16 mouse cellular contexts compared by ENCODE assay signal in the genomic region with DNA sequence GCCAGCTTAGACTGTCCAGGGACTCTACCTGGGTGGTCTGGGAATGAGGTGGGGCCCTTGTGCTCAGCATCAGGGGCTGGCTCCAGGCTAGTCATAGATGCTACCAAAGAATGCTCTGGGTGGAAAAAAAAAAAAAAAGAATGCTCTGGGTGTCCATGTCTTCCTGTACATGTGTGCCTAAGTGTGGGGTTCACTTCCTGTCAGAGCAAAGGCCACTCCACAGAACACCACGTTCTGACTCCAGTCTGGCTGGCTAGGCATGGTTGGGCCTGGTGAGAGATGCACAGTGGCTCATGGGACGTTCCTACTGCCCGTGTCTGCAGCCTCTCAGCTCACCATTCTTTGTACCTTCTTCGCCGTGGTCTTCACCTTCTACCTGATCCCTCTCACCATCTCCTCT. TPM values are rescaled to one million over a fixed set of nuclear protein-coding genes. Genes with fewer than 3 reads are reported as not detected.
DNase-seq lines count a peak whose midpoint lies in the region; ATAC-seq and TF ChIP-seq lines count a peak whose summit lies in the region.
"Had no signal": no experiment of that assay in that cellular context is flagged by ENCODE, and none has a peak within 500 bp of the region (broad histone marks: within the 10 kb centered on the region; RNA-seq: fewer than 3 reads in every experiment).

No protein-coding gene starts in this region.

- TF ChIP-seq CTCF in liver, postnatal 0 days (IDR thresholded peaks at IDR 0.05; ENCODE audit: low read depth) = no peak

- H3K4me1 ChIP-seq in forebrain, embryonic 10.5 days = peaks cover 45% of the 10 kb centered on the region
- peaks cover 18% of the 10 kb centered on the region for H3K4me1 ChIP-seq in forebrain, embryonic 16.5 days (replicated peaks; ENCODE audit: control insufficient read depth, insufficient read depth, low read length)
- H3K4me1 ChIP-seq in hindbrain, embryonic 16.5 days (ENCODE audit: control insufficient read depth, insufficient read depth, low read depth, low read length) = peaks cover 17% of the 10 kb centered on the region
- H3K4me1 ChIP-seq in liver, postnatal 0 days (ENCODE audit: insufficient read depth) = no peaks in the 10 kb centered on the region

- H3K4me2 ChIP-seq in forebrain, embryonic 16.5 days (ENCODE audit: low read length) = no peak overlapping the region
- no peak overlapping the region for H3K4me2 ChIP-seq in hindbrain, embryonic 16.5 days (ENCODE audit: low read length)
- H3K4me2 ChIP-seq in liver, postnatal 0 days (ENCODE audit: low read depth, low read length) = no peak overlapping the region
- H3K4me2 ChIP-seq: kidney, embryonic 15.5 days; liver, embryonic 11.5 days had no signal

- WGBS in forebrain, embryonic 10.5 days = 87% methylated on average over 5 of the region's 5 CpGs
- WGBS in forebrain, embryonic 16.5 days = 79% methylated on average over 5 of the region's 5 CpGs
- WGBS in hindbrain, embryonic 16.5 days = 73% methylated on average over 5 of the region's 5 CpGs
- 48% methylated on average over 5 of the region's 5 CpGs for WGBS in liver, postnatal 0 days (ENCODE audit: insufficient replicate concordance)

- no peaks in the 10 kb centered on the region for H3K9me3 ChIP-seq in forebrain, embryonic 10.5 days
- H3K9me3 ChIP-seq in forebrain, embryonic 16.5 days (ENCODE audit: control insufficient read depth, low read length) = no peaks in the 10 kb centered on the region
- H3K9me3 ChIP-seq in hindbrain, embryonic 16.5 days (ENCODE audit: control insufficient read depth, low read length) = no peaks in the 10 kb centered on the region
- H3K9me3 ChIP-seq in liver, postnatal 0 days (ENCODE audit: low read length) = no peaks in the 10 kb centered on the region
- H3K9me3 ChIP-seq: kidney, embryonic 15.5 days had no signal

- no peak overlapping the region for H3K9ac ChIP-seq in forebrain, embryonic 16.5 days (replicated peaks; ENCODE audit: low read depth, low read length)
- 0 out of 2 replicates have a peak overlapping the region, but pooled peaks have one; percentile 24 for H3K9ac ChIP-seq in hindbrain, embryonic 16.5 days (ENCODE audit: low read depth, low read length)
- no peak overlapping the region for H3K9ac ChIP-seq in liver, postnatal 0 days (replicated peaks)

- DNase-seq in forebrain, embryonic 10.5 days (ENCODE audit: extremely low spot score, low spot score) = no peak
- peak; percentile 33 for DNase-seq in thymus, postnatal 0 days (ENCODE audit: low spot score)
- no peak for DNase-seq in thymus, postnatal 10 days (ENCODE audit: low spot score in 2 of 2)
- no peak for DNase-seq in kidney, adult 9 months
- DNase-seq in liver, postnatal 0 days = no peak
- DNase-seq in gastrocnemius, adult 8-10 months (ENCODE audit: low spot score in 2 of 2) = no peak
- DNase-seq: adrenal gland, adult 2 months; cerebellum, adult 2 months; heart, adult 2 months; heart, postnatal 4 days had no signal

- H3K27ac ChIP-seq in forebrain, embryonic 10.5 days = peak overlapping the region; percentile 60
- no peak overlapping the region; the same call in 1 of the 2 replicates for H3K27ac ChIP-seq in forebrain, embryonic 16.5 days (ENCODE audit: low read length)
- H3K27ac ChIP-seq in hindbrain, embryonic 16.5 days (ENCODE audit: low read depth, low read length) = no peak overlapping the region
- no peak overlapping the region for H3K27ac ChIP-seq in liver, postnatal 0 days (ENCODE audit: low read depth)
- H3K27ac ChIP-seq: heart, adult 2 months; kidney, embryonic 15.5 days had no signal

- H3K27me3 ChIP-seq in forebrain, embryonic 10.5 days (ENCODE audit: poor library complexity, severe bottlenecking) = no peaks in the 10 kb centered on the region
- no peaks in the 10 kb centered on the region for H3K27me3 ChIP-seq in forebrain, embryonic 16.5 days (replicated peaks; ENCODE audit: control insufficient read depth, insufficient read depth, low read length)
- no peaks in the 10 kb centered on the region for H3K27me3 ChIP-seq in hindbrain, embryonic 16.5 days (replicated peaks; ENCODE audit: control insufficient read depth, insufficient read depth, low read length)
- H3K27me3 ChIP-seq in liver, postnatal 0 days (ENCODE audit: insufficient read depth, low read length) = no peaks in the 10 kb centered on the region
- H3K27me3 ChIP-seq: kidney, embryonic 15.5 days had no signal

- no peak overlapping the region for H3K4me3 ChIP-seq in forebrain, embryonic 10.5 days
- no peak overlapping the region for H3K4me3 ChIP-seq in forebrain, embryonic 16.5 days (replicated peaks; ENCODE audit: low read length)
- H3K4me3 ChIP-seq in hindbrain, embryonic 16.5 days (ENCODE audit: low read length) = no peak overlapping the region
- no peak overlapping the region for H3K4me3 ChIP-seq in liver, postnatal 0 days (ENCODE audit: low read depth, low read length)
- H3K4me3 ChIP-seq: erythroblast, embryonic 14.5 days; heart, adult 2 months; kidney, embryonic 15.5 days had no signal

- no peak for TF ChIP-seq EP300 in liver, postnatal 0 days (IDR thresholded peaks at IDR 0.05; ENCODE audit: low read depth)

- no peak for ATAC-seq in forebrain, embryonic 16.5 days
- ATAC-seq in hindbrain, embryonic 16.5 days = no peak
- ATAC-seq in liver, postnatal 0 days = no peak
- ATAC-seq: lung, postnatal 0 days had no signal

- 0 out of 2 replicates have a peak, but pooled peaks cover 2% of the 10 kb centered on the region for H3K36me3 ChIP-seq in forebrain, embryonic 10.5 days (replicated peaks)
- H3K36me3 ChIP-seq in forebrain, embryonic 16.5 days (ENCODE audit: control insufficient read depth, insufficient read depth) = no peaks in the 10 kb centered on the region
- no peaks in the 10 kb centered on the region; the same call in 1 of the 2 replicates for H3K36me3 ChIP-seq in hindbrain, embryonic 16.5 days (ENCODE audit: control insufficient read depth, insufficient read depth, low read length)
- H3K36me3 ChIP-seq in liver, postnatal 0 days (replicated peaks; ENCODE audit: insufficient read depth, low read length) = no peaks in the 10 kb centered on the region
- H3K36me3 ChIP-seq: kidney, embryonic 15.5 days had no signal

RNA-seq across cellular contexts. Expression of gene Klhl35, which starts 17.2 kb away (rescaled TPM):
- 0.75 and 0.97 TPM in 2 replicates for polyA plus RNA-seq in forebrain, embryonic 10.5 days (2016; fragmentation: Nextera tagmentation; extraction: Ambion mirVana)
- 3.8 and 4.0 TPM in 2 replicates for polyA plus RNA-seq in forebrain, embryonic 16.5 days (2015; fragmentation: Nextera tagmentation; extraction: Ambion mirVana)
- polyA plus RNA-seq in thymus, postnatal 0 days (2015; fragmentation: Nextera tagmentation; extraction: Ambion mirVana) = 0.90 and 1.1 TPM in 2 replicates
- 0.54 and 1.6 TPM in 2 replicates for polyA plus RNA-seq in hindbrain, embryonic 16.5 days (2015; fragmentation: Nextera tagmentation; extraction: Ambion mirVana)
- polyA plus RNA-seq in liver, postnatal 0 days (2015; fragmentation: Nextera tagmentation; extraction: Ambion mirVana) = 0.35 and 0.37 TPM in 2 replicates
- not detected for total RNA-seq in gastrocnemius, adult 8-10 months (2022)
- polyA plus RNA-seq: erythroblast, embryonic 14.5 days had no signal

RNA-seq across cellular contexts. Expression of gene Rps3, which starts 34.9 kb away (rescaled TPM):
- 762 and 795 TPM in 2 replicates for polyA plus RNA-seq in forebrain, embryonic 10.5 days (2016; fragmentation: Nextera tagmentation; extraction: Ambion mirVana)
- 503 and 525 TPM in 2 replicates for polyA plus RNA-seq in forebrain, embryonic 16.5 days (2015; fragmentation: Nextera tagmentation; extraction: Ambion mirVana)
- 1,054 and 1,103 TPM in 2 replicates for polyA plus RNA-seq in thymus, postnatal 0 days (2015; fragmentation: Nextera tagmentation; extraction: Ambion mirVana)
- polyA plus RNA-seq in hindbrain, embryonic 16.5 days (2015; fragmentation: Nextera tagmentation; extraction: Ambion mirVana) = 398 and 428 TPM in 2 replicates
- 472 TPM in 2 replicates for polyA plus RNA-seq in liver, postnatal 0 days (2015; fragmentation: Nextera tagmentation; extraction: Ambion mirVana)
- 100 to 1,000 TPM; 272 to 331 (median 278) TPM for total RNA-seq in gastrocnemius, adult 8-10 months (2022)
